Mouse (Mus musculus): ENCODE measurements around the gene Fam189a2. TPM values are rescaled to one million over a fixed set of nuclear protein-coding genes. Genes with fewer than 3 reads are reported as not detected.

Fam189a2 gene
- polyA plus RNA-seq, 1 experiment from 2014 or later, result 1.9 TPM

- Histone ChIP-seq H3K4me3 (ENCODE audit: low read depth, low read length) (no peak overlapping the region), H3K9ac (ENCODE audit: low read depth, low read length) (no peak overlapping the region), H3K36me3 (ENCODE audit: control insufficient read depth, insufficient read depth, low read length) (no peaks in the 10 kb centered on the region), H3K27me3 (replicated peaks; ENCODE audit: control insufficient read depth, insufficient read depth, low read length) (no peaks in the 10 kb centered on the region), H3K27ac (replicated peaks; ENCODE audit: low read depth, low read length) (no peak overlapping the region), H3K9me3 (ENCODE audit: control insufficient read depth, low read length) (no peaks in the 10 kb centered on the region), H3K4me1 (ENCODE audit: control insufficient read depth, insufficient read depth, low read length) (0 out of 2 replicates have a peak, but pooled peaks cover 5% of the 10 kb centered on the region), H3K4me2 (ENCODE audit: low read depth, low read length) (no peak overlapping the region)
- DNase-seq (ENCODE audit: low spot score), result no peak
- 59% methylated on average over 17 of the region's 17 CpGs for WGBS
- no peak for ATAC-seq (ENCODE audit: low read depth)
These were observed 74.4 kb downstream of the Fam189a2 start for GRCm38 (mm10) chr19:23956299-23956975.

- Histone ChIP-seq H3K36me3 (ENCODE audit: control insufficient read depth, insufficient read depth, low read length) (no peaks in the 10 kb centered on the region), H3K4me1 (ENCODE audit: control insufficient read depth, insufficient read depth, low read length) (0 out of 2 replicates have a peak, but pooled peaks cover 5% of the 10 kb centered on the region), H3K9ac (ENCODE audit: low read depth, low read length) (no peak overlapping the region), H3K9me3 (ENCODE audit: control insufficient read depth, low read length) (no peaks in the 10 kb centered on the region), H3K27ac (replicated peaks; ENCODE audit: low read depth, low read length) (no peak overlapping the region), H3K4me2 (ENCODE audit: low read depth, low read length) (no peak overlapping the region), H3K4me3 (ENCODE audit: low read depth, low read length) (no peak overlapping the region), H3K27me3 (replicated peaks; ENCODE audit: control insufficient read depth, insufficient read depth, low read length) (no peaks in the 10 kb centered on the region)
- ATAC-seq (ENCODE audit: low read depth) (no peak), DNase-seq (ENCODE audit: low spot score) (no peak)
- 84% methylated on average over 8 of the region's 8 CpGs for WGBS
These were observed 75.4 kb downstream of the Fam189a2 start for GRCm38 (mm10) chr19:23955461-23955860.

- no peak overlapping the region for H3K4me2 ChIP-seq (ENCODE audit: low read depth, low read length)
- H3K9me3 ChIP-seq (ENCODE audit: control insufficient read depth, low read length), result no peaks in the 10 kb centered on the region
- WGBS, result 33% methylated on average over 11 of the region's 12 CpGs
- H3K4me3 ChIP-seq (ENCODE audit: low read depth, low read length), result no peak overlapping the region
- H3K27me3 ChIP-seq (replicated peaks; ENCODE audit: control insufficient read depth, insufficient read depth, low read length), result no peaks in the 10 kb centered on the region
- H3K4me1 ChIP-seq (ENCODE audit: control insufficient read depth, insufficient read depth, low read length), result no peaks in the 10 kb centered on the region
- 0 out of 2 replicates have a peak overlapping the region, but pooled peaks have one; percentile 22 for H3K9ac ChIP-seq (ENCODE audit: low read depth, low read length)
- ATAC-seq (ENCODE audit: low read depth) (no peak), DNase-seq (ENCODE audit: low spot score) (no peak)
- H3K27ac ChIP-seq (replicated peaks; ENCODE audit: low read depth, low read length), result no peak overlapping the region
- H3K36me3 ChIP-seq (ENCODE audit: control insufficient read depth, insufficient read depth, low read length), result no peaks in the 10 kb centered on the region
These were observed 82.4 kb downstream of the Fam189a2 start for GRCm38 (mm10) chr19:23948301-23949000.

GRCm38 (mm10) chr19:23947871-23948270 is 82.9 kb downstream of the Fam189a2 start:
- Histone ChIP-seq H3K27me3 (replicated peaks; ENCODE audit: control insufficient read depth, insufficient read depth, low read length) (no peaks in the 10 kb centered on the region), H3K9ac (ENCODE audit: low read depth, low read length) (no peak overlapping the region), H3K4me3 (ENCODE audit: low read depth, low read length) (no peak overlapping the region), H3K4me1 (ENCODE audit: control insufficient read depth, insufficient read depth, low read length) (no peaks in the 10 kb centered on the region), H3K4me2 (ENCODE audit: low read depth, low read length) (no peak overlapping the region), H3K9me3 (ENCODE audit: control insufficient read depth, low read length) (no peaks in the 10 kb centered on the region), H3K27ac (replicated peaks; ENCODE audit: low read depth, low read length) (no peak overlapping the region), H3K36me3 (ENCODE audit: control insufficient read depth, insufficient read depth, low read length) (no peaks in the 10 kb centered on the region)
- DNase-seq (ENCODE audit: low spot score), result no peak
- no peak for ATAC-seq (ENCODE audit: low read depth)
- 41% methylated on average over 4 of the region's 4 CpGs for WGBS

- Histone ChIP-seq H3K36me3 (ENCODE audit: control insufficient read depth, insufficient read depth, low read length) (no peaks in the 10 kb centered on the region), H3K4me1 (ENCODE audit: control insufficient read depth, insufficient read depth, low read length) (no peaks in the 10 kb centered on the region), H3K4me3 (ENCODE audit: low read depth, low read length) (no peak overlapping the region), H3K27me3 (replicated peaks; ENCODE audit: control insufficient read depth, insufficient read depth, low read length) (no peaks in the 10 kb centered on the region), H3K9ac (ENCODE audit: low read depth, low read length) (no peak overlapping the region), H3K4me2 (ENCODE audit: low read depth, low read length) (no peak overlapping the region), H3K27ac (replicated peaks; ENCODE audit: low read depth, low read length) (no peak overlapping the region), H3K9me3 (ENCODE audit: control insufficient read depth, low read length) (no peaks in the 10 kb centered on the region)
- no peak for ATAC-seq (ENCODE audit: low read depth)
- no peak for DNase-seq (ENCODE audit: low spot score)
- WGBS, result 80% methylated on average over 4 of the region's 4 CpGs
These were observed 84.1 kb downstream of the Fam189a2 start for GRCm38 (mm10) chr19:23946751-23947150.

- no peak overlapping the region for H3K4me2 ChIP-seq (ENCODE audit: low read depth, low read length)
- H3K27ac ChIP-seq (replicated peaks; ENCODE audit: low read depth, low read length), result no peak overlapping the region
- ATAC-seq (ENCODE audit: low read depth) (no peak), DNase-seq (ENCODE audit: low spot score) (no peak)
- WGBS, result 80% methylated on average over 6 of the region's 6 CpGs
- no peaks in the 10 kb centered on the region for H3K9me3 ChIP-seq (ENCODE audit: control insufficient read depth, low read length)
- no peaks in the 10 kb centered on the region for H3K36me3 ChIP-seq (ENCODE audit: control insufficient read depth, insufficient read depth, low read length)
- no peaks in the 10 kb centered on the region for H3K27me3 ChIP-seq (replicated peaks; ENCODE audit: control insufficient read depth, insufficient read depth, low read length)
- H3K9ac ChIP-seq (ENCODE audit: low read depth, low read length), result no peak overlapping the region
- H3K4me3 ChIP-seq (ENCODE audit: low read depth, low read length), result no peak overlapping the region
- no peaks in the 10 kb centered on the region for H3K4me1 ChIP-seq (ENCODE audit: control insufficient read depth, insufficient read depth, low read length)
These were observed 84.7 kb downstream of the Fam189a2 start for GRCm38 (mm10) chr19:23946026-23946685.

- Histone ChIP-seq H3K27ac (replicated peaks; ENCODE audit: low read depth, low read length) (no peak overlapping the region), H3K27me3 (replicated peaks; ENCODE audit: control insufficient read depth, insufficient read depth, low read length) (no peaks in the 10 kb centered on the region), H3K4me2 (ENCODE audit: low read depth, low read length) (no peak overlapping the region), H3K4me3 (ENCODE audit: low read depth, low read length) (no peak overlapping the region), H3K9me3 (ENCODE audit: control insufficient read depth, low read length) (no peaks in the 10 kb centered on the region), H3K4me1 (ENCODE audit: control insufficient read depth, insufficient read depth, low read length) (no peaks in the 10 kb centered on the region), H3K9ac (ENCODE audit: low read depth, low read length) (no peak overlapping the region), H3K36me3 (ENCODE audit: control insufficient read depth, insufficient read depth, low read length) (no peaks in the 10 kb centered on the region)
- WGBS, result 79% methylated on average over 7 of the region's 7 CpGs
- no peak for DNase-seq (ENCODE audit: low spot score)
- ATAC-seq (ENCODE audit: low read depth), result no peak
These were observed 87.9 kb downstream of the Fam189a2 start for GRCm38 (mm10) chr19:23942886-23943285.

- 84% methylated on average over 12 of the region's 12 CpGs for WGBS
- Histone ChIP-seq H3K4me2 (ENCODE audit: low read depth, low read length) (no peak overlapping the region), H3K4me3 (ENCODE audit: low read depth, low read length) (no peak overlapping the region), H3K36me3 (ENCODE audit: control insufficient read depth, insufficient read depth, low read length) (no peaks in the 10 kb centered on the region), H3K9ac (ENCODE audit: low read depth, low read length) (no peak overlapping the region), H3K27me3 (replicated peaks; ENCODE audit: control insufficient read depth, insufficient read depth, low read length) (no peaks in the 10 kb centered on the region), H3K27ac (replicated peaks; ENCODE audit: low read depth, low read length) (no peak overlapping the region), H3K9me3 (ENCODE audit: control insufficient read depth, low read length) (no peaks in the 10 kb centered on the region), H3K4me1 (ENCODE audit: control insufficient read depth, insufficient read depth, low read length) (no peaks in the 10 kb centered on the region)
- ATAC-seq (ENCODE audit: low read depth), result no peak
- DNase-seq (ENCODE audit: low spot score), result no peak
These were observed 89.3 kb downstream of the Fam189a2 start for GRCm38 (mm10) chr19:23941422-23941949.

Measured in embryonic facial prominence, embryonic 14.5 days (tissue).